Mouse (Mus musculus): ENCODE measurements at regions not wholly inside any gene's neighbourhood (a gene's known extent, or its start where the extent isn't known, plus 50 kb on each side); places are given as distances from the start of the nearest gene placed in this dataset.

- no peak for TF ChIP-seq CTCF (IDR thresholded peaks at IDR 0.05; ENCODE audit: extremely low read depth, insufficient read depth, low read length)
- no peak for TF ChIP-seq POLR2A (IDR thresholded peaks at IDR 0.05; ENCODE audit: extremely low read depth, insufficient read depth, low read length)
Observed at GRCm38 (mm10) chr13:59997431-59997830, 174.5 kb upstream of the Tut7 start.

Measured in cortical plate, adult 2 months (tissue).